Mouse (Mus musculus) hindbrain, embryonic 14.5 days (tissue): Measurements from ENCODE around the gene Ctr9. TPM values are rescaled to one million over a fixed set of nuclear protein-coding genes. Genes with fewer than 3 reads are reported as not detected.
A peak's percentile ranks its signal among the peaks of the same experiment; 100 is the strongest.

ENCODE experiments used
- ATAC-seq: fragments of 200-750 bp; cut with Nextera tagmentation; 2 replicates; pipeline ENCODE4 v1.8.0; 2017; ENCODE audit warnings: moderate number of reproducible peaks, mild to moderate bottlenecking, moderate TSS enrichment, moderate library complexity; ENCODE audit not compliant: low FRiP score
- DNase-seq: peaks from one replicate; pipeline ENCODE4 v3.0.0-alpha.2; 2015; ENCODE audit warnings: low spot score
- H3K27ac ChIP-seq: fragments of 300-500 bp; sonication (generic); 2 replicates; pipeline ENCODE4 v1.5.1; 2014; ENCODE audit warnings: mild to moderate bottlenecking, moderate library complexity
- H3K27me3 ChIP-seq: fragments of 300-500 bp; sonication (generic); 2 replicates; pipeline ENCODE4 v1.6.1; 2014; ENCODE audit warnings: mild to moderate bottlenecking, low read length, mixed read lengths; ENCODE audit not compliant: control insufficient read depth, insufficient read depth
- H3K36me3 ChIP-seq: fragments of 300-500 bp; sonication (generic); replicated peaks from 2 replicates; pipeline ENCODE4 v1.6.1; 2014; ENCODE audit not compliant: control insufficient read depth, insufficient read depth
- H3K4me1 ChIP-seq: fragments of 300-500 bp; sonication (generic); replicated peaks from 2 replicates; pipeline ENCODE4 v1.6.1; 2014; ENCODE audit warnings: antibody characterized with exemption, low read length, mixed read lengths; ENCODE audit not compliant: control insufficient read depth, insufficient read depth
- H3K4me2 ChIP-seq: fragments of 300-500 bp; sonication (generic); replicated peaks from 2 replicates; pipeline ENCODE4 v1.6.1; 2014; ENCODE audit warnings: mild to moderate bottlenecking, moderate library complexity
- H3K4me3 ChIP-seq: fragments of 300-500 bp; sonication (generic); replicated peaks from 2 replicates; pipeline ENCODE4 v1.5.1; 2014; ENCODE audit warnings: mild to moderate bottlenecking, low read length
- H3K9ac ChIP-seq: fragments of 300-500 bp; sonication (generic); 2 replicates; pipeline ENCODE4 v1.6.1; 2014
- H3K9me3 ChIP-seq: fragments of 300-500 bp; sonication (generic); 2 replicates; pipeline ENCODE4 v1.6.1; 2016; ENCODE audit warnings: low read length; ENCODE audit not compliant: control insufficient read depth
- WGBS: fragments of 180-500 bp; shearing (Covaris S2); extraction: QIAGEN DNeasy Blood & Tissue Kit; methylation state at CpG from one replicate; pipeline ENCODE4 v1.1.7; 2014; 5-methylcytosine and 5-hydroxymethylcytosine counted together
- polyA plus RNA-seq: library from polyadenylated mRNA; unstranded; fragments of >200 nt; fragmentation: Nextera tagmentation; extraction: Ambion mirVana; gene quantifications from 2 replicates; pipeline ENCODE4 v1.2.1, GENCODE M21; 2014

Gene Ctr9
- polyA plus RNA-seq, 1 experiment from 2014 or later, result 75.0 TPM

GRCm38 (mm10) chr7:110990356-110991220, 38.2 kb upstream of the Ctr9 start:
- no peaks in the 10 kb centered on the region for H3K9me3 ChIP-seq
- H3K27me3 ChIP-seq, result no peaks in the 10 kb centered on the region
- 63% methylated on average over 5 of the region's 5 CpGs for WGBS
- no peak overlapping the region for H3K4me3 ChIP-seq
- H3K27ac ChIP-seq, result no peak overlapping the region
- no peaks in the 10 kb centered on the region for H3K36me3 ChIP-seq
- ATAC-seq (no peak), DNase-seq (no peak)
- no peak overlapping the region for H3K4me2 ChIP-seq
- H3K4me1 ChIP-seq, result no peaks in the 10 kb centered on the region
- no peak overlapping the region for H3K9ac ChIP-seq

DNA sequence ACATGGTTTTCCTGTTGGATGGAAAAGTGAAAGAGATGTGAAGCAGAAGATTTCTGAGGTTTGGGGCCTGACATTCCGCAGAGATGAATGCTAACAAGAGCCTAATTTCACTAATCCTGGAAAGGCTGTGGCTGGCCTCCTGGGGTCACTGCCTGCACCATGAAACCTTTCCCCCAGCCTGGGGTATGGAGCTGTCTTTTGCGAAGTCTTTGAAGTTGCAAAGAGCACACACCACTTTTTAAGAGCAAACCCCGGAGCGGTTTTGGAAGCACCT, 37.6 kb upstream of the Ctr9 start:
- no peak overlapping the region for H3K27ac ChIP-seq
- ATAC-seq, result no peak
- WGBS, result 45% methylated on average over 4 of the region's 4 CpGs

DNA sequence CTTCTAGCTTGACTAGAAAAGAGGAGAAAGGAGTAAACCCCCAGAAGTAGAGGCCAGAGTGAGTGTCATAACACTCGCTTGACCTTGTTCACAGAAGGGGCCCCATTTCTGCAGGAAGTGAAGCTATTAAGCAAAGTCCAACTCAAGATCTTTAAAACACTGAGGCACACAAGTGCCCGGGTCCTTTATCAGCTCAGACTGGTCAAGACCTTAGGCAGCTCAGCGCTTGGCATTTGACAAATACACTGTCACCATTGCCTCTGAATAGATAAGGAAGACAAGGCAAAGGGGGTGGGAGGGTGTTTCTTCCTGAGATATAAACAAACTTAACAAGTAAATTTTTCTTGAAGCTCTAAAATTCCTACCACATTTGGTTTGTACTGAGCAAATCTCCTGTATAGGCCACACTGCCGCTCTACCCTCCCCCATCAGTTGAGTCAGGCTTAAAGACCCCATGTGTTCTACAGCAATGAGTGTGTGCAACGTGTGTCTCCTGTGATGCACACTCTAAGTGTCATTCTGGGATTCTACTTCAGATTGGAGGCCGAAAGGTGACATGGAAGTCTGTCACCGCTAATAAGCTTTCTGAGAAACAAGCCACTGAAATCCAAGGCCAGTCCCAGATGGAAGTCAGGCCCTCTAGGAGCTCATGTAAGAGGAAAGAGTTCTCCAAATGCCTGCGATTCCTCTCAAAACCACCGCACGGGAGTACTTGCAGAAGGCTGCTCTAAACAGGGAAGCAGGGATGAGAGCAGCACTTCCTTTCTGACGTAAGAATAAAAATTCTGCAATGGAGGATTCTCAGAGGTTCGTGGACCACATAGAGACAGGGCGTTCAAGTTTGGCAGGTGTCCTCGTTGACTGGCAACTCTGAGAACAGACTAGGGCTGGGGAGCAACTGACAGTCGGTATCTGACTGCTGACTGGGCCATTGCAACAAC, 29.6 kb upstream of the Ctr9 start:
- H3K9ac ChIP-seq, result no peak overlapping the region
- no peak overlapping the region for H3K4me2 ChIP-seq
- H3K4me1 ChIP-seq, result no peaks in the 10 kb centered on the region
- H3K27ac ChIP-seq, result no peak overlapping the region
- H3K9me3 ChIP-seq, result no peaks in the 10 kb centered on the region
- H3K4me3 ChIP-seq, result no peak overlapping the region
- no peak for ATAC-seq
- 85% methylated on average over 15 of the region's 15 CpGs for whole genome bisulfite sequencing
- DNase-seq, result no peak
- no peaks in the 10 kb centered on the region for H3K36me3 ChIP-seq
- no peaks in the 10 kb centered on the region for H3K27me3 ChIP-seq

More for the DNA sequence above, 37.6 kb upstream of the Ctr9 start:
- H3K9ac ChIP-seq, result no peak overlapping the region
- no peaks in the 10 kb centered on the region for H3K9me3 ChIP-seq
- no peaks in the 10 kb centered on the region for H3K36me3 ChIP-seq
- no peak overlapping the region for H3K4me3 ChIP-seq
- no peak for DNase-seq
- no peaks in the 10 kb centered on the region for H3K27me3 ChIP-seq
- H3K4me2 ChIP-seq, result no peak overlapping the region
- H3K4me1 ChIP-seq, result no peaks in the 10 kb centered on the region

GRCm38 (mm10) chr7:111004136-111004840, 24.5 kb upstream of the Ctr9 start:
- H3K27me3 ChIP-seq, result no peaks in the 10 kb centered on the region
- no peaks in the 10 kb centered on the region for H3K36me3 ChIP-seq
- no peak overlapping the region for H3K4me2 ChIP-seq
- H3K27ac ChIP-seq, result no peak overlapping the region
- ATAC-seq, result no peak
- no peak overlapping the region for H3K9ac ChIP-seq
- 88% methylated on average over 3 of the region's 3 CpGs for WGBS
- no peaks in the 10 kb centered on the region for H3K4me1 ChIP-seq
- no peaks in the 10 kb centered on the region for H3K9me3 ChIP-seq
- no peak for DNase-seq
- no peak overlapping the region for H3K4me3 ChIP-seq

DNA sequence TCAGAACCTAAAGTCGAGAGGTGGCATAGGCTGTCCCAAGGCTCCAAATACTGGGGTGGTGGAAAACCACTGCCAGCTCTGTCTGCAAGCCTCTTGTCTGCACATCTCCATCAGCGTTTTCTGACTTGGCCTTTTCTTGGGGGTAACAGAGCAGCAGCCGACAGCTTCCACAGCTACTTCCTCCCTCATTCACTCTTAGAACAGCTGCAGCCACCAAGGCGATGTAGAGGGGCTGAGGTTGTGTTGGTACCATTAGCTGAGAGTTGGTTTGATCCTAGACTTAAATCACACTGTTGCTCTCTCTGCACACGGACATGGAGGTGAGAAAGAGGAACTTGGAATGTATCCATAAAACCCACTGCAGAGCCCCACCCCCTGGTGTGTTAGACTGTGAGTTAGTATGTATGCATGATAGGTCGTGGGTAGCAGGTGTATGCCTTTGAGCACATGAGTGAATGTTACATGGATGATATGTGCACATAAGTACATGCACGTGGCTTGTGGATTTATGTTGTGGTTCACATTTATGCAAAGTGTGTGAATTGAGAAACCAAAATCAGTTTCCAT, 14.6 kb upstream of the Ctr9 start:
- no peaks in the 10 kb centered on the region for H3K36me3 ChIP-seq
- DNase-seq, result no peak

DNA sequence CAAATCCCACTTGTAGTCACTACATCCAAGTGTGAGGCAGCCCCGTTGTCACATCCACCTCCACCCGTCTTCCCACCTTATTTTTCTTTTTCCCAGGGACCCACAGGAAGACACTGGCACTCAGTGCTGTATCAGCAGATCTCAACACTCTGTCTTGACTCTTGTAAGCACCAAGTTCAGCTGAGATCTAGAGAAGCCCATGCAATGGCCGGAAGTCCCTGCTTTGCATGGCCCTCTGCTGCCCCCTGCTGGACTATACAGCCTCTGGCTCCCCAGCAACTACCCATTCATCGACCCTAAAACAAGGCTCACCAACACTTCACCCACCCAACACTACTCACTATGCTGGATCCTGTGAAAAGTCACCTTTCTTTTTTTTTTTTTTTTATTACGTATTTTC, 13.9 kb upstream of the Ctr9 start:
- WGBS, result 43% methylated on average over 5 of the region's 5 CpGs
- Histone ChIP-seq H3K9me3 (no peaks in the 10 kb centered on the region), H3K9ac (no peak overlapping the region), H3K36me3 (no peaks in the 10 kb centered on the region), H3K4me3 (no peak overlapping the region), H3K4me1 (no peaks in the 10 kb centered on the region), H3K27me3 (no peaks in the 10 kb centered on the region), H3K4me2 (no peak overlapping the region), H3K27ac (no peak overlapping the region)
- peak; percentile 85 for ATAC-seq
- DNase-seq, result peak; percentile 95

More for the DNA sequence above, 14.6 kb upstream of the Ctr9 start:
- Histone ChIP-seq H3K9me3 (no peaks in the 10 kb centered on the region), H3K27me3 (no peaks in the 10 kb centered on the region), H3K4me2 (no peak overlapping the region), H3K27ac (no peak overlapping the region), H3K9ac (no peak overlapping the region), H3K4me1 (no peaks in the 10 kb centered on the region), H3K4me3 (no peak overlapping the region)
- 82% methylated on average over 7 of the region's 7 CpGs for WGBS
- ATAC-seq, result no peak

- H3K27me3 ChIP-seq, result no peaks in the 10 kb centered on the region
- no peak overlapping the region for H3K9ac ChIP-seq
- no peaks in the 10 kb centered on the region for H3K4me1 ChIP-seq
- no peak overlapping the region for H3K4me2 ChIP-seq
- no peaks in the 10 kb centered on the region for H3K36me3 ChIP-seq
- DNase-seq (no peak), ATAC-seq (no peak)
- no peak overlapping the region for H3K4me3 ChIP-seq
- 72% methylated on average over 5 of the region's 5 CpGs for WGBS
- no peak overlapping the region for H3K27ac ChIP-seq
- H3K9me3 ChIP-seq, result no peaks in the 10 kb centered on the region
Observed at GRCm38 (mm10) chr7:111015731-111016130, 13.0 kb upstream of the Ctr9 start.

GRCm38 (mm10) chr7:111016921-111017320, 11.8 kb upstream of the Ctr9 start:
- Histone ChIP-seq H3K4me2 (no peak overlapping the region), H3K9me3 (no peaks in the 10 kb centered on the region), H3K4me3 (no peak overlapping the region), H3K27me3 (no peaks in the 10 kb centered on the region), H3K36me3 (no peaks in the 10 kb centered on the region), H3K4me1 (no peaks in the 10 kb centered on the region), H3K27ac (no peak overlapping the region), H3K9ac (no peak overlapping the region)
- ATAC-seq (no peak), DNase-seq (no peak)
- 89% methylated on average over 3 of the region's 3 CpGs for WGBS

DNA sequence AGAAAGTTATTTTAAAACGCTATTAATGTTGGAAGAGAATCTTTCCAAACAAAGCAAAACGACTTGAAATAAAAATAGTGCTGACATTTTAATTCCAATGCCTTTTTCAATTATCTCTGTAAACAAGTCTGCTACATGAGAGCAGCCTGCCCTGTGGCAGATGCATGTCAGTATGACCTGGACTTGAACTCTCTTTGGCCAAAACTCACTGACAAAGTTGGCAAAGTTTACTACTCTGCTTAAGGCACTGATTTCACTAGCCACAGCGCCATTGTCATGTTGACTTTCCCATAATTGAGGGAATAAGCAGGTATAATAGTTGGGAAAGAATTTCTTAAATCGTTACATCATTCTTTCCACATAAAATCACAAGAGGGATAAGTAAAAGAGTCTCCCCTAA, 7.9 kb upstream of the Ctr9 start:
- Histone ChIP-seq H3K27me3 (no peaks in the 10 kb centered on the region), H3K4me1 (peaks cover 9% of the 10 kb centered on the region), H3K27ac (no peak overlapping the region), H3K36me3 (no peaks in the 10 kb centered on the region), H3K4me2 (no peak overlapping the region), H3K9me3 (no peaks in the 10 kb centered on the region), H3K9ac (no peak overlapping the region), H3K4me3 (no peak overlapping the region)
- DNase-seq (no peak), ATAC-seq (no peak)
- 89% methylated on average over 4 of the region's 4 CpGs for WGBS
